Mouse (Mus musculus) MEL (cell line): Measurements from ENCODE around the gene Smc6.

ENCODE experiments used
- BHLHE40 ChIP-seq: IDR thresholded peaks from 2 replicates; pipeline ENCODE4 v1.6.1; 2012; ENCODE audit warnings: low read depth, mild to moderate bottlenecking, inconsistent platforms, low read length, improper control_type of control experiment, borderline replicate concordance
- CTCF ChIP-seq, 3 experiments: IDR thresholded peaks in 2 of 3; conservative IDR thresholded peaks in 1 of 3; 2 replicates each; pipeline ENCODE4 v1.5.1; 2011 to 2012; ENCODE audit warnings: low read length in 3 of 3, low read depth in 2 of 3, mild to moderate bottlenecking in 2 of 3, improper control_type of control experiment in 1 of 3, inconsistent platforms in 1 of 3, mixed read lengths in 1 of 3, moderate library complexity in 1 of 3; ENCODE audit not compliant: control insufficient read depth in 1 of 3, insufficient read depth in 1 of 3, poor library complexity in 1 of 3, severe bottlenecking in 1 of 3
- EP300 ChIP-seq, 2 experiments: IDR thresholded peaks; 2 replicates each; pipeline ENCODE4 v1.6.1; 2011; ENCODE audit warnings: improper control_type of control experiment in 2 of 2, low read length in 2 of 2, low read depth in 1 of 2, mild to moderate bottlenecking in 1 of 2
- GATA1 ChIP-seq: IDR thresholded peaks from 2 replicates; pipeline ENCODE4 v1.6.1; 2011; ENCODE audit warnings: low read depth, low read length, improper control_type of control experiment
- HCFC1 ChIP-seq: IDR thresholded peaks from 2 replicates; pipeline ENCODE4 v1.6.1; 2012; ENCODE audit warnings: low read depth, mild to moderate bottlenecking, inconsistent platforms, low read length, improper control_type of control experiment, moderate library complexity
- MAFK ChIP-seq: IDR thresholded peaks from 2 replicates; pipeline ENCODE4 v1.6.1; 2011; ENCODE audit warnings: low read depth, mild to moderate bottlenecking, low read length, improper control_type of control experiment, borderline replicate concordance
- MAX ChIP-seq: IDR thresholded peaks from 2 replicates; pipeline ENCODE4 v1.6.1; 2011; ENCODE audit warnings: low read length, improper control_type of control experiment
- MAZ ChIP-seq: IDR thresholded peaks from 2 replicates; pipeline ENCODE4 v1.6.1; 2012; ENCODE audit warnings: low read depth, mild to moderate bottlenecking, inconsistent platforms, low read length, improper control_type of control experiment
- POLR2A ChIP-seq, 2 experiments: IDR thresholded peaks; 2 replicates each; pipeline ENCODE4 v1.6.1; 2011 to 2012; ENCODE audit warnings: low read length in 2 of 2, mild to moderate bottlenecking in 2 of 2, control low read depth in 1 of 2, improper control_type of control experiment in 1 of 2, low read depth in 1 of 2, moderate library complexity in 1 of 2; ENCODE audit not compliant: control insufficient read depth in 1 of 2, insufficient read depth in 1 of 2, poor library complexity in 1 of 2
- SIN3A ChIP-seq: IDR thresholded peaks from 2 replicates; pipeline ENCODE4 v1.6.1; 2012; ENCODE audit warnings: low read length, improper control_type of control experiment, inconsistent platforms
- SMC3 ChIP-seq: IDR thresholded peaks from 2 replicates; pipeline ENCODE4 v1.6.1; 2011; ENCODE audit warnings: low read depth, low read length, improper control_type of control experiment
- TAL1 ChIP-seq: IDR thresholded peaks from 2 replicates; pipeline ENCODE4 v1.6.1; 2012; ENCODE audit warnings: mild to moderate bottlenecking, inconsistent platforms, low read length, moderate library complexity, mixed read lengths
- TCF12 ChIP-seq: IDR thresholded peaks from 2 replicates; pipeline ENCODE4 v1.6.1; 2014; ENCODE audit warnings: low read depth, mild to moderate bottlenecking, inconsistent platforms, low read length, improper control_type of control experiment, moderate library complexity
- ZNF384 ChIP-seq: IDR thresholded peaks from 2 replicates; pipeline ENCODE4 v1.6.1; 2012; ENCODE audit warnings: low read depth, mild to moderate bottlenecking, inconsistent platforms, low read length, improper control_type of control experiment

DNA sequence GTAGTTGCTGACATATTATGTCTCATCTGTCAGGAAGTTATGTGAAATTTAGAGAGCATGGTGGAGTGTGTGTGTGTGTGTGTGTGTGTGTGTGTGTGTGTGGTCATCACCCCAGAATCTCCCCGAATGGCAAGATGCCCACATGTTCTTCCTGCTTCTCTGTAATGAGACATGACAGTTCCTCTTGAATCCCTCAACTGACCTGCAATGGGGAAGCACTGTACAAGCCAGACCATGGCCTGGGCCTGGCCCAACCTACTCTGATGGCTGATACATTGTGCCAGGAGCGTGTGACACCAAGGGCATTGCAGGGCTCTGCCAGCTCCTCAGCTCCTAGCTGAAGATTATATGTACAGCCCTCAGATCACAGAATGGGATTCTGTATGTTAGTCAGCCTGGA is 72.6 kb downstream of the Smc6 start:
- TF ChIP-seq CTCF (IDR thresholded peaks at IDR 0.05 in 2 of 3, conservative IDR thresholded peaks at IDR 0.05 in 1 of 3; ENCODE audit: control insufficient read depth in 1 of 3, insufficient read depth in 1 of 3, low read depth in 2 of 3, low read length in 3 of 3, poor library complexity in 1 of 3, severe bottlenecking in 1 of 3), result no peak
- TF ChIP-seq TAL1, result no peak
- no peak for TF ChIP-seq EP300 (IDR thresholded peaks at IDR 0.05; ENCODE audit: low read depth in 1 of 2, low read length in 2 of 2)
- no peak for TF ChIP-seq MAX
- no peak for TF ChIP-seq TCF12
- no peak for TF ChIP-seq MAZ
- no peak for TF ChIP-seq POLR2A (IDR thresholded peaks at IDR 0.05; ENCODE audit: control insufficient read depth in 1 of 2, insufficient read depth in 1 of 2, low read depth in 1 of 2, low read length in 2 of 2, poor library complexity in 1 of 2)
- TF ChIP-seq HCFC1, result no peak
- no peak for TF ChIP-seq BHLHE40
- TF ChIP-seq GATA1, result no peak
- TF ChIP-seq ZNF384, result no peak
- TF ChIP-seq SIN3A, result no peak
- TF ChIP-seq MAFK, result no peak
- no peak for TF ChIP-seq SMC3
